Mouse (Mus musculus) bone marrow macrophage, adult 2 months (primary cell): ENCODE data around the gene Vmn2r31.
"Not testable (repeated sequence)": the region's sequence is repeated elsewhere in the genome, so short reads cannot be mapped to it uniquely, and the experiment has no call there.

Source experiments
- CTCF ChIP-seq: IDR thresholded peaks from 2 replicates; pipeline ENCODE4 v1.5.1; 2012; ENCODE audit warnings: low read depth, mild to moderate bottlenecking, low read length, moderate library complexity
- POLR2A ChIP-seq: IDR thresholded peaks from 2 replicates; pipeline ENCODE4 v1.6.1; 2012; ENCODE audit warnings: mild to moderate bottlenecking, low read depth, low read length, borderline replicate concordance

DNA sequence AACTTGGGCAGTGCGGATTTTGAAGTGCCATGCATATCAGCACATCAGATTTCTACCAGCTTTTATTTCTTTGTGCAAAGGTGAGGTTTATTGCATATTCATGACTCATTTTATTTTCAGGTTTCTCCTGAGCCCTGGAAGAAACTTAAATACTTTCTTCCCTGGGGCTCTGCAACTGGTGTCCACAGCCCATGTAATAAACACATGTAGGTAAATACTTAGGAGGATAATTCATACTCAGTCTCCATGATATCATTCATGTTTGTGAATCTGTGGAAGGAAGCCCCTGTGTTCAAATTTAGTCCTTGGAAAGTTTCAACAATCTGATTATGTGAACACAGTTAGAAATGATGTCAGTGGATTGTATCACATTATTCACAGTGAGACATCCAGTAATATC is 62.0 kb downstream of the Vmn2r31 start, which contains the start of gene Vmn2r30:
- TF ChIP-seq POLR2A, CTCF: not testable (repeated sequence)
